Mouse (Mus musculus) CH12.LX (cell line): ENCODE data around the gene Gm20431.

Source experiments
- CHD2 ChIP-seq: IDR thresholded peaks from 2 replicates; pipeline ENCODE4 v1.6.1; 2011; ENCODE audit warnings: low read length, improper control_type of control experiment
- CTCF ChIP-seq, 2 experiments: IDR thresholded peaks in 1 of 2; conservative IDR thresholded peaks in 1 of 2; 2 replicates each; pipeline ENCODE4 v1.5.1; 2011 to 2012; ENCODE audit warnings: low read depth in 2 of 2, low read length in 2 of 2, improper control_type of control experiment in 1 of 2, inconsistent platforms in 1 of 2, mild to moderate bottlenecking in 1 of 2, moderate library complexity in 1 of 2
- EP300 ChIP-seq: IDR thresholded peaks from 2 replicates; pipeline ENCODE4 v1.6.1; 2011; ENCODE audit warnings: low read length, improper control_type of control experiment
- ETS1 ChIP-seq: conservative IDR thresholded peaks from 2 replicates; pipeline ENCODE4 v1.6.1; 2012; ENCODE audit warnings: low read depth, mild to moderate bottlenecking, inconsistent platforms, low read length, improper control_type of control experiment, moderate library complexity
- GABPA ChIP-seq: IDR thresholded peaks from 2 replicates; pipeline ENCODE4 v1.6.1; 2012; ENCODE audit warnings: low read depth, low read length, improper control_type of control experiment, inconsistent platforms; ENCODE audit not compliant: insufficient replicate concordance
- JUND ChIP-seq: conservative IDR thresholded peaks from 2 replicates; pipeline ENCODE4 v1.6.1; 2011; ENCODE audit warnings: low read depth, low read length, improper control_type of control experiment
- NELFE ChIP-seq: IDR thresholded peaks from 2 replicates; pipeline ENCODE4 v1.6.1; 2011; ENCODE audit warnings: low read depth, low read length, improper control_type of control experiment
- POLR2A ChIP-seq: IDR thresholded peaks from 2 replicates; pipeline ENCODE4 v1.6.1; 2011; ENCODE audit warnings: low read depth, mild to moderate bottlenecking, improper control_type of control experiment, low read length
- POLR2AphosphoS2 ChIP-seq: IDR thresholded peaks from 2 replicates; pipeline ENCODE4 v1.6.1; 2011; ENCODE audit warnings: low read depth, low read length, improper control_type of control experiment
- TCF12 ChIP-seq: IDR thresholded peaks from 2 replicates; pipeline ENCODE4 v1.6.1; 2014; ENCODE audit warnings: low read depth, mild to moderate bottlenecking, inconsistent platforms, low read length, improper control_type of control experiment
- USF1 ChIP-seq: IDR thresholded peaks from 2 replicates; pipeline ENCODE4 v1.6.1; 2014; ENCODE audit warnings: low read depth, mild to moderate bottlenecking, inconsistent platforms, low read length, improper control_type of control experiment

DNA sequence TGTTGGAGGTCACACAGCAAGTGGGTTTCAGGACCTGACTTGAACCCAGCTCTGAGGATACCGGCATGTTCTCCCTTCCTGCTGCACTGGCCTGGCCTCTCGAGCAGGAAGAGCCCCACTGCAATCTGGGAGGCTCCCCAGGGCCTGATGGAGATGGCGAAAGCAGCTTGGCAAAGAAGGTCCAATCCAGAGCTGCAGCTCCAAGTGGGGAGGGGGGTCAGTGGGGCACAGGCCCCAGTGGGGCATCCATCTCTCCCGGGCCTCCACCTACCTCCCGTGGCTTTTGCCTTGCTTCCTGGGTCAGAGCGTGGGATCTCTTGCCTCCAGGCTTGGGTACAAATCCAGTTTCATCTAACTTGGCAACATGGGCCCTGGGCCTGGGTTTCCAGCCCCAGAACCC lies 40.8 kb upstream of the Gm20431 start:
- no peak for TF ChIP-seq CTCF (conservative IDR thresholded peaks at IDR 0.05 in 1 of 2, IDR thresholded peaks at IDR 0.05 in 1 of 2; ENCODE audit: low read depth in 2 of 2, low read length in 2 of 2)
- no peak for TF ChIP-seq EP300
- TF ChIP-seq TCF12, result no peak
- TF ChIP-seq POLR2A, result no peak
- no peak for TF ChIP-seq CHD2
- TF ChIP-seq JUND, result no peak
- TF ChIP-seq GABPA, result no peak
- no peak for TF ChIP-seq NELFE
- TF ChIP-seq POLR2AphosphoS2, result no peak
- TF ChIP-seq USF1, result no peak
- no peak for TF ChIP-seq ETS1
